Mouse (Mus musculus) heart, embryonic 11.5 days (tissue): ENCODE results near the gene Lrmda. TPM values are rescaled to one million over a fixed set of nuclear protein-coding genes. Genes with fewer than 3 reads are reported as not detected.

ENCODE experiments used
- ATAC-seq: fragments of 200-750 bp; cut with Nextera tagmentation; replicated peaks from 2 replicates; pipeline ENCODE4 v1.8.0; 2017; ENCODE audit warnings: moderate library complexity; ENCODE audit not compliant: insufficient number of reproducible peaks, low FRiP score, low TSS enrichment
- H3K27ac ChIP-seq: fragments of 300-500 bp; sonication (generic); 2 replicates; pipeline ENCODE4 v1.5.1; 2014; ENCODE audit warnings: mild to moderate bottlenecking, low read depth, low read length
- H3K27me3 ChIP-seq: fragments of 300-500 bp; sonication (generic); 2 replicates; pipeline ENCODE4 v1.6.1; 2014; ENCODE audit warnings: mild to moderate bottlenecking, low read length, mixed read lengths; ENCODE audit not compliant: control insufficient read depth, insufficient read depth
- H3K36me3 ChIP-seq: fragments of 300-500 bp; sonication (generic); 2 replicates; pipeline ENCODE4 v1.6.1; 2014; ENCODE audit warnings: mild to moderate bottlenecking, low read length, moderate library complexity, mixed read lengths; ENCODE audit not compliant: control insufficient read depth, insufficient read depth
- H3K4me1 ChIP-seq: fragments of 300-500 bp; sonication (generic); 2 replicates; pipeline ENCODE4 v1.6.1; 2014; ENCODE audit warnings: low read length; ENCODE audit not compliant: control insufficient read depth, insufficient read depth
- H3K4me2 ChIP-seq: fragments of 300-500 bp; sonication (generic); 2 replicates; pipeline ENCODE4 v1.6.1; 2014; ENCODE audit warnings: mild to moderate bottlenecking, moderate library complexity
- H3K4me3 ChIP-seq: fragments of 300-500 bp; sonication (generic); 2 replicates; pipeline ENCODE4 v1.5.1; 2014; ENCODE audit warnings: low read depth, low read length
- H3K9ac ChIP-seq: fragments of 300-500 bp; sonication (generic); 2 replicates; pipeline ENCODE4 v1.6.1; 2014; ENCODE audit warnings: mild to moderate bottlenecking, low read depth, low read length, moderate library complexity
- H3K9me3 ChIP-seq: fragments of 300-500 bp; sonication (generic); replicated peaks from 2 replicates; pipeline ENCODE4 v1.6.1; 2016; ENCODE audit warnings: low read length; ENCODE audit not compliant: control insufficient read depth
- WGBS: fragments of 180-500 bp; shearing (Covaris S2); extraction: QIAGEN DNeasy Blood & Tissue Kit; methylation state at CpG from one replicate; pipeline ENCODE4 v1.1.7; 2014; ENCODE audit not compliant: insufficient replicate concordance; 5-methylcytosine and 5-hydroxymethylcytosine counted together
- polyA plus RNA-seq: library from polyadenylated mRNA; unstranded; fragments of >200 nt; fragmentation: Nextera tagmentation; extraction: Ambion mirVana; gene quantifications from 2 replicates; pipeline ENCODE4 v1.2.1, GENCODE M21; 2014

The Lrmda gene
- polyA plus RNA-seq, 1 experiment from 2014 or later: 0.70 TPM

- no peak overlapping the region for H3K4me3 ChIP-seq
- no peaks in the 10 kb centered on the region for H3K36me3 ChIP-seq
- 24% methylated on average over 6 of the region's 6 CpGs for WGBS
- H3K9ac ChIP-seq: no peak overlapping the region
- H3K4me1 ChIP-seq: peaks cover 25% of the 10 kb centered on the region
- no peak for ATAC-seq
- 0 out of 2 replicates have a peak, but pooled peaks cover 3% of the 10 kb centered on the region for H3K27me3 ChIP-seq
- no peak overlapping the region for H3K27ac ChIP-seq
- no peaks in the 10 kb centered on the region for H3K9me3 ChIP-seq
- no peak overlapping the region for H3K4me2 ChIP-seq
Observed at GRCm38 (mm10) chr14:22668711-22669110, 649.2 kb downstream of the Lrmda start.

GRCm38 (mm10) chr14:22673581-22673980, 654.1 kb downstream of the Lrmda start:
- Histone ChIP-seq H3K9ac (no peak overlapping the region), H3K9me3 (no peaks in the 10 kb centered on the region), H3K36me3 (no peaks in the 10 kb centered on the region), H3K4me3 (no peak overlapping the region), H3K4me2 (no peak overlapping the region), H3K27me3 (no peaks in the 10 kb centered on the region), H3K4me1 (peaks cover 5% of the 10 kb centered on the region; the same call in 1 of the 2 replicates), H3K27ac (no peak overlapping the region)
- 56% methylated on average over 5 of the region's 5 CpGs for WGBS
- no peak for ATAC-seq

GRCm38 (mm10) chr14:22679008-22679704, 659.6 kb downstream of the Lrmda start:
- Histone ChIP-seq H3K9ac (no peak overlapping the region), H3K9me3 (no peaks in the 10 kb centered on the region), H3K27ac (no peak overlapping the region), H3K4me2 (no peak overlapping the region), H3K27me3 (no peaks in the 10 kb centered on the region), H3K36me3 (no peaks in the 10 kb centered on the region), H3K4me3 (no peak overlapping the region), H3K4me1 (peaks cover 3% of the 10 kb centered on the region; the same call in 1 of the 2 replicates)
- WGBS: 73% methylated on average over 5 of the region's 5 CpGs
- ATAC-seq: no peak

- ATAC-seq: no peak
- Histone ChIP-seq H3K9ac (no peak overlapping the region), H3K27ac (no peak overlapping the region), H3K9me3 (no peaks in the 10 kb centered on the region), H3K36me3 (no peaks in the 10 kb centered on the region), H3K4me1 (peaks cover 3% of the 10 kb centered on the region; the same call in 1 of the 2 replicates), H3K27me3 (no peaks in the 10 kb centered on the region), H3K4me2 (no peak overlapping the region), H3K4me3 (no peak overlapping the region)
- 75% methylated on average over 9 of the region's 9 CpGs for WGBS
Observed at GRCm38 (mm10) chr14:22679705-22680643, 660.5 kb downstream of the Lrmda start.

GRCm38 (mm10) chr14:22686886-22687285, 667.4 kb downstream of the Lrmda start:
- no peak overlapping the region for H3K4me3 ChIP-seq
- ATAC-seq: no peak
- H3K9ac ChIP-seq: no peak overlapping the region
- 61% methylated on average over 4 of the region's 4 CpGs for WGBS
- no peaks in the 10 kb centered on the region for H3K9me3 ChIP-seq
- 0 out of 2 replicates have a peak, but pooled peaks cover 2% of the 10 kb centered on the region for H3K27me3 ChIP-seq
- H3K36me3 ChIP-seq: no peaks in the 10 kb centered on the region
- H3K27ac ChIP-seq: no peak overlapping the region
- no peaks in the 10 kb centered on the region for H3K4me1 ChIP-seq
- no peak overlapping the region for H3K4me2 ChIP-seq

- Histone ChIP-seq H3K36me3 (no peaks in the 10 kb centered on the region), H3K4me3 (no peak overlapping the region), H3K4me2 (no peak overlapping the region), H3K4me1 (no peaks in the 10 kb centered on the region), H3K9ac (no peak overlapping the region), H3K9me3 (no peaks in the 10 kb centered on the region), H3K27ac (no peak overlapping the region), H3K27me3 (0 out of 2 replicates have a peak, but pooled peaks cover 2% of the 10 kb centered on the region)
- ATAC-seq: no peak
- 73% methylated on average over 2 of the region's 2 CpGs for WGBS
Observed at GRCm38 (mm10) chr14:22688399-22688798, 668.9 kb downstream of the Lrmda start.

- 18% methylated on average over 6 of the region's 6 CpGs for WGBS
- Histone ChIP-seq H3K4me3 (no peak overlapping the region), H3K4me1 (peaks cover 15% of the 10 kb centered on the region), H3K27me3 (peaks cover 2% of the 10 kb centered on the region; the same call in 1 of the 2 replicates), H3K4me2 (no peak overlapping the region; the same call in 1 of the 2 replicates), H3K9me3 (no peaks in the 10 kb centered on the region), H3K27ac (peak overlapping the region; percentile 12; the same call in 1 of the 2 replicates), H3K9ac (no peak overlapping the region), H3K36me3 (no peaks in the 10 kb centered on the region)
- ATAC-seq: peak; percentile 75
Observed at GRCm38 (mm10) chr14:22695448-22695847, 675.9 kb downstream of the Lrmda start.

- Histone ChIP-seq H3K9me3 (no peaks in the 10 kb centered on the region), H3K27ac (peak overlapping the region; percentile 12; the same call in 1 of the 2 replicates), H3K4me3 (no peak overlapping the region), H3K27me3 (peaks cover 2% of the 10 kb centered on the region; the same call in 1 of the 2 replicates), H3K9ac (no peak overlapping the region), H3K36me3 (no peaks in the 10 kb centered on the region), H3K4me1 (peaks cover 15% of the 10 kb centered on the region), H3K4me2 (peak overlapping the region; percentile 27)
- ATAC-seq: peak; percentile 75
- 28% methylated on average over 4 of the region's 4 CpGs for WGBS
Observed at GRCm38 (mm10) chr14:22695931-22696365, 676.4 kb downstream of the Lrmda start.
